Mouse (Mus musculus) small intestine, adult 10 weeks (tissue): ENCODE measurements around the gene 2900011O08Rik. TPM values are rescaled to one million over a fixed set of nuclear protein-coding genes. Genes with fewer than 3 reads are reported as not detected.

ENCODE experiments used
- polyA plus RNA-seq: library from polyadenylated mRNA; stranded (reverse); fragments of 350-450 nt; fragmentation: Illumina TruSeq; extraction: RNeasy Lipid Tissue Mini Kit (QIAGEN cat#74804); gene quantifications from one replicate; pipeline ENCODE4 v1.2.3, GENCODE M21; 2014; ENCODE audit warnings: low replicate concordance

The 2900011O08Rik gene
- not detected for polyA plus RNA-seq

DNA sequence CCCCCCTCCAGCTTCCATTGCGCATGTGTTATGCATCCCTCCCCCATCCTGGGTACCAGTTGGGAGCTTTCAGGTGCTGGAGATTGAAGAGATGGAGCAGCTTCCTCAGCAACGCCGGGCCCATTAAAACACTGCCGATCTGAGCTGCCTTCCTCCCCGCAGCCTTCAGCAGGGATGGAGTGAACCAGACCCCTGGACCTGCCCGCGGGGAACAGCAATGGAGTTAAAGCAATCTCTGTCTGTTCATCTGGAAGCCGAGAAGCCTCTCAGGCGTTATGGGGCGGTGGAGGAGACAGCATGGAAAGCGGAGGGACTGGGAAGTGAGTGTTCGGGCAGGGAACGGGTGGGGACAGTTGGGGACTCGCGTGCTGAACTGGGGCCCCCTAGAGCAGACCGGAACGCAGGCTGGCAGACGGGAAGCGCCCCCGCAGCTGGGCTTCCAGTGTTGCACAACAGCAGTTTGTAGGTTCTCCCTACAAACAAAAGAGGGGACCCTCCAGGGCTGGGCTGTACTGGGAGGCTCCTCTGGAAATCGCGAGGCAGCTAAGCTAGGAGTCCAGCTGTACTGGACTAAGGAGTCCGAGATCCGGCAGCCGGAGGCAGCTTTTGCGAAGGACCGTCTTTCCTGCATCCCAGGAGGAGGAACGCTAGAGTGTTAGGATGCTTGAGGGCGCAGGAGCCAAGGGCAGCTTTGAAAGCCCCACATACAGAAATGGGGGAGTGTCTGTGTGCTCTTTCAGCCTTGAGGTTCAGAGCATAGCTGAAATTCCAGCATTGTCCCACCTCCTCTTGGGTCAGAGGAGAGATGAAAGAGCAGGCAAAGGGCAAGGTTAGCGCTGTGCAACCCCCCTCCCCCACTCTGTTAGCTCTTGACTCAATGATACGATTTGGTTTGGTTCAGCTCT is at the start of gene 2900011O08Rik, which contains the start of gene Ifitm7:
2900011O08Rik (plus strand) TSS at position 31 of the 905 bp plus-strand sequence.
Ifitm7 (minus strand) TSS at position 315 of the 905 bp plus-strand sequence.

Other genes with a start within 250 kb of the 2900011O08Rik start
- 23.8 TPM for gene Rrn3, start 205.9 kb upstream of the 2900011O08Rik start, polyA plus RNA-seq
- gene Ntan1, start 167.8 kb upstream of the 2900011O08Rik start, polyA plus RNA-seq, result 117 TPM
- gene Pdxdc1, start 83.5 kb upstream of the 2900011O08Rik start, polyA plus RNA-seq, result 135 TPM
- gene Mpv17l, start 83.4 kb upstream of the 2900011O08Rik start, polyA plus RNA-seq, result 7.9 TPM
- gene Ifitm7, start 284 bp downstream of the 2900011O08Rik start, polyA plus RNA-seq, result not detected
- gene Nde1, start 176.7 kb downstream of the 2900011O08Rik start, polyA plus RNA-seq, result 6.7 TPM
- gene Marf1, start 176.7 kb downstream of the 2900011O08Rik start, polyA plus RNA-seq, result 37.4 TPM